Mouse (Mus musculus): ENCODE measurements around the gene B020031M17Rik. TPM values are rescaled to one million over a fixed set of nuclear protein-coding genes. Genes with fewer than 3 reads are reported as not detected.
"Not testable (repeated sequence)": the region's sequence is repeated elsewhere in the genome, so short reads cannot be mapped to it uniquely, and the experiment has no call there.

Gene B020031M17Rik
- polyA plus RNA-seq (2015; fragmentation: Nextera tagmentation; extraction: Ambion mirVana) = not detected in 2 replicates

- not testable (repeated sequence) for H3K4me1 ChIP-seq (ENCODE audit: control insufficient read depth, low read depth, low read length); H3K9me3 ChIP-seq (replicated peaks; ENCODE audit: control insufficient read depth, low read length); H3K4me2 ChIP-seq (ENCODE audit: low read depth, low read length); H3K4me3 ChIP-seq (ENCODE audit: low read depth, low read length); H3K27ac ChIP-seq (ENCODE audit: low read length); H3K36me3 ChIP-seq (ENCODE audit: control insufficient read depth, insufficient read depth); ATAC-seq (ENCODE audit: low read depth); H3K27me3 ChIP-seq (ENCODE audit: control insufficient read depth, insufficient read depth, low read depth, low read length); H3K9ac ChIP-seq (ENCODE audit: low read depth, low read length)
- WGBS (ENCODE audit: insufficient replicate concordance) = 53% methylated on average over 3 of the region's 6 CpGs
Measured at GRCm38 (mm10) chr13:119950706-119951105, at the start of gene B020031M17Rik. B020031M17Rik (minus strand) TSS chr13:119950806.

- not testable (repeated sequence) for H3K27me3 ChIP-seq (ENCODE audit: control insufficient read depth, insufficient read depth, low read depth, low read length); H3K27ac ChIP-seq (ENCODE audit: low read length); H3K4me2 ChIP-seq (ENCODE audit: low read depth, low read length); H3K4me3 ChIP-seq (ENCODE audit: low read depth, low read length); H3K9ac ChIP-seq (ENCODE audit: low read depth, low read length); H3K4me1 ChIP-seq (ENCODE audit: control insufficient read depth, low read depth, low read length); H3K36me3 ChIP-seq (ENCODE audit: control insufficient read depth, insufficient read depth); H3K9me3 ChIP-seq (replicated peaks; ENCODE audit: control insufficient read depth, low read length); ATAC-seq (ENCODE audit: low read depth)
- WGBS (ENCODE audit: insufficient replicate concordance) = no CpG with 5 or more reads among the region's 4 CpGs
Measured at GRCm38 (mm10) chr13:119999215-119999614, 48.6 kb upstream of the B020031M17Rik start.

GRCm38 (mm10) chr13:119998442-119999086 lies 48.0 kb upstream of the B020031M17Rik start:
- not testable (repeated sequence) for H3K36me3 ChIP-seq (ENCODE audit: control insufficient read depth, insufficient read depth); H3K9ac ChIP-seq (ENCODE audit: low read depth, low read length); H3K4me2 ChIP-seq (ENCODE audit: low read depth, low read length); ATAC-seq (ENCODE audit: low read depth); H3K27ac ChIP-seq (ENCODE audit: low read length); H3K9me3 ChIP-seq (replicated peaks; ENCODE audit: control insufficient read depth, low read length); H3K27me3 ChIP-seq (ENCODE audit: control insufficient read depth, insufficient read depth, low read depth, low read length); H3K4me3 ChIP-seq (ENCODE audit: low read depth, low read length); H3K4me1 ChIP-seq (ENCODE audit: control insufficient read depth, low read depth, low read length)
- no CpG with 5 or more reads among the region's 22 CpGs for WGBS (ENCODE audit: insufficient replicate concordance)

GRCm38 (mm10) chr13:119991917-119992496 lies 41.4 kb upstream of the B020031M17Rik start:
- H3K9me3 ChIP-seq (replicated peaks; ENCODE audit: control insufficient read depth, low read length); H3K4me2 ChIP-seq (ENCODE audit: low read depth, low read length); H3K36me3 ChIP-seq (ENCODE audit: control insufficient read depth, insufficient read depth); ATAC-seq (ENCODE audit: low read depth); H3K27ac ChIP-seq (ENCODE audit: low read length); H3K27me3 ChIP-seq (ENCODE audit: control insufficient read depth, insufficient read depth, low read depth, low read length); H3K4me1 ChIP-seq (ENCODE audit: control insufficient read depth, low read depth, low read length); H3K9ac ChIP-seq (ENCODE audit: low read depth, low read length); H3K4me3 ChIP-seq (ENCODE audit: low read depth, low read length): not testable (repeated sequence)
- WGBS (ENCODE audit: insufficient replicate concordance) = no CpG with 5 or more reads among the region's 10 CpGs

- no CpG with 5 or more reads among the region's 13 CpGs for WGBS (ENCODE audit: insufficient replicate concordance)
- H3K9ac ChIP-seq (ENCODE audit: low read depth, low read length); H3K9me3 ChIP-seq (replicated peaks; ENCODE audit: control insufficient read depth, low read length); H3K27me3 ChIP-seq (ENCODE audit: control insufficient read depth, insufficient read depth, low read depth, low read length); H3K27ac ChIP-seq (ENCODE audit: low read length); H3K36me3 ChIP-seq (ENCODE audit: control insufficient read depth, insufficient read depth); H3K4me2 ChIP-seq (ENCODE audit: low read depth, low read length); H3K4me3 ChIP-seq (ENCODE audit: low read depth, low read length); ATAC-seq (ENCODE audit: low read depth); H3K4me1 ChIP-seq (ENCODE audit: control insufficient read depth, low read depth, low read length): not testable (repeated sequence)
Measured at GRCm38 (mm10) chr13:119991264-119991663, 40.7 kb upstream of the B020031M17Rik start.

- not testable (repeated sequence) for H3K4me3 ChIP-seq (ENCODE audit: low read depth, low read length); H3K4me1 ChIP-seq (ENCODE audit: control insufficient read depth, low read depth, low read length); H3K9me3 ChIP-seq (replicated peaks; ENCODE audit: control insufficient read depth, low read length); H3K27me3 ChIP-seq (ENCODE audit: control insufficient read depth, insufficient read depth, low read depth, low read length); H3K36me3 ChIP-seq (ENCODE audit: control insufficient read depth, insufficient read depth); H3K9ac ChIP-seq (ENCODE audit: low read depth, low read length); H3K27ac ChIP-seq (ENCODE audit: low read length); H3K4me2 ChIP-seq (ENCODE audit: low read depth, low read length); ATAC-seq (ENCODE audit: low read depth)
- no CpG with 5 or more reads among the region's 13 CpGs for WGBS (ENCODE audit: insufficient replicate concordance)
Measured at GRCm38 (mm10) chr13:119969163-119969562, 18.6 kb upstream of the B020031M17Rik start.

GRCm38 (mm10) chr13:119968193-119968592 lies 17.6 kb upstream of the B020031M17Rik start:
- not testable (repeated sequence) for H3K4me2 ChIP-seq (ENCODE audit: low read depth, low read length); H3K36me3 ChIP-seq (ENCODE audit: control insufficient read depth, insufficient read depth); H3K27me3 ChIP-seq (ENCODE audit: control insufficient read depth, insufficient read depth, low read depth, low read length); H3K4me1 ChIP-seq (ENCODE audit: control insufficient read depth, low read depth, low read length); H3K4me3 ChIP-seq (ENCODE audit: low read depth, low read length); ATAC-seq (ENCODE audit: low read depth); H3K9me3 ChIP-seq (replicated peaks; ENCODE audit: control insufficient read depth, low read length); H3K9ac ChIP-seq (ENCODE audit: low read depth, low read length); H3K27ac ChIP-seq (ENCODE audit: low read length)
- WGBS (ENCODE audit: insufficient replicate concordance) = no CpG with 5 or more reads among the region's 14 CpGs

GRCm38 (mm10) chr13:119965968-119966367 lies 15.4 kb upstream of the B020031M17Rik start:
- H3K9ac ChIP-seq (ENCODE audit: low read depth, low read length); H3K4me2 ChIP-seq (ENCODE audit: low read depth, low read length); ATAC-seq (ENCODE audit: low read depth); H3K36me3 ChIP-seq (ENCODE audit: control insufficient read depth, insufficient read depth); H3K9me3 ChIP-seq (replicated peaks; ENCODE audit: control insufficient read depth, low read length); H3K27ac ChIP-seq (ENCODE audit: low read length); H3K27me3 ChIP-seq (ENCODE audit: control insufficient read depth, insufficient read depth, low read depth, low read length); H3K4me1 ChIP-seq (ENCODE audit: control insufficient read depth, low read depth, low read length): not testable (repeated sequence)
- WGBS (ENCODE audit: insufficient replicate concordance) = under 1% methylated on average over 18 of the region's 22 CpGs
- H3K4me3 ChIP-seq (ENCODE audit: low read depth, low read length) = peak overlapping the region; percentile 24; the same call in 1 of the 2 replicates

GRCm38 (mm10) chr13:119965302-119965952 lies 14.8 kb upstream of the B020031M17Rik start:
- not testable (repeated sequence) for ATAC-seq (ENCODE audit: low read depth); H3K27me3 ChIP-seq (ENCODE audit: control insufficient read depth, insufficient read depth, low read depth, low read length); H3K4me1 ChIP-seq (ENCODE audit: control insufficient read depth, low read depth, low read length); H3K9ac ChIP-seq (ENCODE audit: low read depth, low read length); H3K36me3 ChIP-seq (ENCODE audit: control insufficient read depth, insufficient read depth); H3K4me2 ChIP-seq (ENCODE audit: low read depth, low read length); H3K27ac ChIP-seq (ENCODE audit: low read length); H3K9me3 ChIP-seq (replicated peaks; ENCODE audit: control insufficient read depth, low read length)
- H3K4me3 ChIP-seq (ENCODE audit: low read depth, low read length) = peak overlapping the region; percentile 24; the same call in 1 of the 2 replicates
- WGBS (ENCODE audit: insufficient replicate concordance) = 0% methylated on average over 15 of the region's 34 CpGs

All from liver, embryonic 16.5 days (tissue).